Mouse (Mus musculus) liver, postnatal 0 days (tissue): ENCODE data around the gene Gnat2.

ENCODE experiments used
- CTCF ChIP-seq: sonication (generic); IDR thresholded peaks from 2 replicates; pipeline ENCODE4 v1.5.1; 2016; ENCODE audit warnings: antibody characterized with exemption, low read depth
- EP300 ChIP-seq: IDR thresholded peaks from 2 replicates; pipeline ENCODE4 v1.6.1; 2016; ENCODE audit warnings: antibody characterized with exemption, low read depth, mild to moderate bottlenecking

GRCm38 (mm10) chr3:108050493-108050892 is 42.1 kb upstream of the Gnat2 start:
- TF ChIP-seq CTCF (no peak), EP300 (no peak)
